Mouse (Mus musculus) midbrain, embryonic 15.5 days (tissue): ENCODE data around the gene Ms4a4b. TPM values are rescaled to one million over a fixed set of nuclear protein-coding genes. Genes with fewer than 3 reads are reported as not detected.
"Not testable (repeated sequence)": the region's sequence is repeated elsewhere in the genome, so short reads cannot be mapped to it uniquely, and the experiment has no call there.

Experiments used
- ATAC-seq: fragments of 200-750 bp; cut with Nextera tagmentation; replicated peaks from 2 replicates; pipeline ENCODE4 v1.8.0; 2017; ENCODE audit warnings: moderate TSS enrichment
- H3K27ac ChIP-seq: fragments of 300-500 bp; sonication (generic); 2 replicates; pipeline ENCODE4 v1.5.1; 2015; ENCODE audit warnings: mild to moderate bottlenecking, inconsistent platforms
- H3K27me3 ChIP-seq: fragments of 300-500 bp; sonication (generic); replicated peaks from 2 replicates; pipeline ENCODE4 v1.6.1; 2015; ENCODE audit warnings: inconsistent platforms
- H3K36me3 ChIP-seq: fragments of 300-500 bp; sonication (generic); replicated peaks from 2 replicates; pipeline ENCODE4 v1.6.1; 2015; ENCODE audit warnings: inconsistent platforms
- H3K4me1 ChIP-seq: fragments of 300-500 bp; sonication (generic); 2 replicates; pipeline ENCODE4 v1.6.1; 2015; ENCODE audit warnings: inconsistent platforms
- H3K4me2 ChIP-seq: fragments of 300-500 bp; sonication (generic); 2 replicates; pipeline ENCODE4 v1.6.1; 2015; ENCODE audit warnings: inconsistent platforms, mild to moderate bottlenecking, moderate library complexity
- H3K4me3 ChIP-seq: fragments of 300-500 bp; sonication (generic); 2 replicates; pipeline ENCODE4 v1.5.1; 2015; ENCODE audit warnings: mild to moderate bottlenecking, inconsistent platforms
- H3K9ac ChIP-seq: fragments of 300-500 bp; sonication (generic); 2 replicates; pipeline ENCODE4 v1.6.1; 2015; ENCODE audit warnings: mild to moderate bottlenecking, inconsistent platforms
- H3K9me3 ChIP-seq: fragments of 300-500 bp; sonication (generic); 2 replicates; pipeline ENCODE4 v1.6.1; 2016; ENCODE audit warnings: inconsistent platforms
- WGBS: fragments of 180-500 bp; shearing (Covaris S2); methylation state at CpG from one replicate; pipeline ENCODE4 v1.1.7; 2015; ENCODE audit warnings: mixed read lengths; 5-methylcytosine and 5-hydroxymethylcytosine counted together
- polyA plus RNA-seq: library from polyadenylated mRNA; unstranded; fragments of >200 nt; fragmentation: Nextera tagmentation; extraction: Ambion mirVana; gene quantifications from 2 replicates; pipeline ENCODE4 v1.2.1, GENCODE M21; 2015

The Ms4a4b gene
- polyA plus RNA-seq, 1 experiment from 2014 or later = 0.25 TPM

DNA sequence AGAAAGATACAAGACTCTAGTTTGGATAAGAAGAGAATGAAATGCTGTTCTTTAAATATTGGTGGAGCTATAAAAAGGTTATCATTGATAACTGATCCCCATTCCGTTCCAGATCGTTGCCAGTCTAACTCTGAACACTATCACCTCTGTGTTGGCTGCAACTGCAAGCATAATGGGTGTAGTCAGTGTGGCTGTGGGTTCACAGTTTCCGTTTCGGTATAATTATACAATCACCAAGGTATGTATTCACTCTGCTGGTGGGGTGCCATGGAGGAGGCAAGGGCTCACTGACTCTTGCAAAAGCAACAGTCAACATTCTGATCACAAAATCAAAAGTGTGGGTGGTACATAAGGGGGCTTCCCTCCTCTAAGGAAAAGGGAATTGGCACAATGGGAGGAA, 15.7 kb downstream of the Ms4a4b start:
- not testable (repeated sequence) for ATAC-seq, H3K9ac ChIP-seq, H3K4me2 ChIP-seq, H3K9me3 ChIP-seq, H3K27ac ChIP-seq, H3K27me3 ChIP-seq, H3K4me3 ChIP-seq, H3K4me1 ChIP-seq, H3K36me3 ChIP-seq
- 81% methylated on average over 4 of the region's 4 CpGs for WGBS

DNA sequence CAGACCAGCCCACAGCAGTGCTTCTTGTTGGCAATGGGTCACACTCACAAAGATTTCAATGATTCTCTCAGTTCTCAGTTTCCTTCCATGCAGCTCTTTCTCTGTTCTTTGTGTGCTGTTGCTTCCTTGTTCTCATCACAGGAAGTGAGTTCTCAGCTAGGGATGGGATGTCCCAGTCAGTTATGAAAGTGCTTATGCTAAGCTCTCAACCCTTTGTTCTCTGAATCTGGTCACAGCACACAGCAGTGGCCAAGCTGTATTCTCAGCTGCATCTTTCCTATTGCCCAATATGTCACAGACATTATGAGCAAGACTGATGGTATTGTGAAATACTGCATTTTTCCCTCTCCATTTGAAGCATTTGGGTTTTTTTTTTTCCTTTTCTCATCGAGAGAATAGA, 21.4 kb downstream of the Ms4a4b start:
- not testable (repeated sequence) for H3K4me1 ChIP-seq, H3K4me3 ChIP-seq, H3K27me3 ChIP-seq, ATAC-seq, H3K4me2 ChIP-seq, H3K9me3 ChIP-seq, H3K27ac ChIP-seq, H3K9ac ChIP-seq, H3K36me3 ChIP-seq
- 47% methylated on average over 1 of the region's 1 CpGs for WGBS

DNA sequence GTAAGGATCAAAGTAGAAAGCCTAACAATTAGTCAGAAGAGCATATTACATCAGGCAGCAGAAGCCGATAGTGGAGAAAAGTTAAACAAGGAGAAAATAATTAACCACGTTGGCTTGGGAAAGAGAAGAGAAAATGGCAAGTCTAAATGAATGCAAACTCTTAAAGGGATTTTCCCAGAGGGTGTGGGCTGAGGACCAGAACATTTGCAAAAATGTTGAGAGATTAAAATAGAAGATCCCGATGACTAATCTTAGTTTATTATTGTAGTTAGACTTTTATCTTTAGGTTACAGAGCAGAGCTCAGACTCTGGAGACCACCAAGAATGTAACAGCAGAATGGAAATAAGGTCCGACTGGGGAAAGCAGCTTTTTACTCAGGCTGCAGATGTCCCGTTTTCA, 23.1 kb downstream of the Ms4a4b start:
- Histone ChIP-seq H3K4me2 (no peak overlapping the region), H3K9me3 (no peaks in the 10 kb centered on the region), H3K4me3 (no peak overlapping the region), H3K9ac (no peak overlapping the region), H3K36me3 (no peaks in the 10 kb centered on the region), H3K27ac (no peak overlapping the region), H3K27me3 (no peaks in the 10 kb centered on the region), H3K4me1 (no peaks in the 10 kb centered on the region)
- WGBS = 76% methylated on average over 5 of the region's 5 CpGs
- no peak for ATAC-seq

DNA sequence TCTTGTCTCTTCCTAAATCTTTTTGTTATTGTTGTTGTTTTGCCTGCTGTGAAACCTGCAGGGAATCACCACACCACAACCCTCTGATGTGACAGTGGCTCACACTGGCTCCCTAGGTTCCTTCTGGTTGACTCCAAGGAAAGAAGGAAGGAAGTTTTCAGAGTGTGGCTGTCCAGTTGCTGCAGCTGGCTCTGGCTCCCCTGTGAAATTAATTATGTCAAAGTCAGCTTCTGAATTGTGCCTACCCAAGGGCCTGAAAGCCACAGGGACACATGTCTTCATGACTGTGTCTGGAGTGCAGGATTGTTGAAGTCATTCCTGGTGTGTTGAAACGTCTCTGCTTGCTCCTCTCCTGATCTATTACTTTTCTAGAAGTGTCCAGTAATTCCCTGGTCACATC, 25.0 kb downstream of the Ms4a4b start:
- H3K9ac ChIP-seq, ATAC-seq, H3K36me3 ChIP-seq, H3K27me3 ChIP-seq, H3K27ac ChIP-seq, H3K4me3 ChIP-seq, H3K4me1 ChIP-seq, H3K9me3 ChIP-seq, H3K4me2 ChIP-seq: not testable (repeated sequence)
- 72% methylated on average over 1 of the region's 1 CpGs for WGBS

DNA sequence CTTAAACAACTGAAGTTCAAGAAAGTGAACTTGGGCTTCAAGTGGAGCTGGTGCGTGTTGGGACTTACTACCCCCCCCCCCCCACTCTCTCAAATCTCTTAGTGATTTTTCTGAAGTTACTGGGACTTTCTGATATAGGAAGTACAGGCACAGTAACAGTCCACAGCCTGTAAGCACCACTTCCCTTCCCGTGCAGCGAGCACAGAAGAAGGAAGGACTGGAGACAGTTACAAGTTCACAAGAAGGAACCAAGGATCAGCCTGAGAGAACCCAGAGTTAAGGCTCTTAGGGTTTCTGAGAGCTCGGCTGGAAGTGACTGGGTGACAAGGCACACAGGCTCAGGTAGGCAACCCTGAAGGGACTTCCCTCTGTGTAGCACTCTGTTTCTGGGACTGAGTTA, 25.9 kb downstream of the Ms4a4b start, which contains the start of gene Ms4a6c:
Gene Ms4a6c, plus strand, starts transcription at position 152 of the 400 bp plus-strand sequence.
- H3K9ac ChIP-seq, H3K9me3 ChIP-seq, H3K27me3 ChIP-seq, H3K4me3 ChIP-seq, H3K27ac ChIP-seq, H3K4me2 ChIP-seq, ATAC-seq, H3K36me3 ChIP-seq, H3K4me1 ChIP-seq: not testable (repeated sequence)
- WGBS = 90% methylated on average over 4 of the region's 4 CpGs

DNA sequence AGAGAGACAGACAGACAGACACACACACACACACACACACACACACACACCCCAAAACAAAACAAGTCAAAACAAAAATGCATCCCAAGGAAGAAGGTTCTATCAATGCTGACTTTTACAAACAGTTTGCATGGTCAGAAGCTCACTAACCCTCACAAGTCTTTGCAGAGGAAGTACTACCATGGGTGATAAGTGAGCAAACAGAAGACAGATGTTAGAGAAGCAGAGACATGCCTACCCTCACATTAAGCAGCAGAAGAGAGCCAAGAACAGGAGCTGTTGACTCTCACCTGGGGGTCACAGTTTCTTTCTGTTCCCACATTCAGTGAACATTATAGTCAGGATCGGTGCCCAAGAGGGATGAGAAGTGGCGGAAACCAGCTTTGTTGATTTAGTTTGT, 36.4 kb downstream of the Ms4a4b start:
- Histone ChIP-seq H3K4me1 (no peaks in the 10 kb centered on the region), H3K4me3 (no peak overlapping the region), H3K4me2 (no peak overlapping the region), H3K9ac (no peak overlapping the region), H3K36me3 (no peaks in the 10 kb centered on the region), H3K27ac (no peak overlapping the region), H3K27me3 (no peaks in the 10 kb centered on the region), H3K9me3 (no peaks in the 10 kb centered on the region)
- 92% methylated on average over 2 of the region's 2 CpGs for WGBS
- ATAC-seq = no peak

DNA sequence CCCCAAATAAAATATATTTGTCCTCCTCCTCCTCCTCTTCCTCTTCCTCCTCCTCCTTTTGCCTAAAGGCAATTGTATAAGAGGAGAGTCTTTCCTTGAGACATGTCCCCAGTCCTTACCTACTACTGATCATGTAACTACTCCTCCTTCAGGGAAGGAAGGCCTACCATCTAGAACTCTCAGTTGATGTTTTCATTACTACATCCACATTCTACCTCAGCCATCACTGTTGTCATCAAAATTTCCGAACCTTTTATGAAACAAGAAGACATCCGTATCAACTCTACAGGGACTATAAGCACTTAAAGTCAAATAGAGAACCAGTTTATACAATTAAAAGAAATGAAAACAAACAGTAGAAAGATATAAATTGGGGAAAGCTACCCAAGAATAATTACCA, 39.3 kb downstream of the Ms4a4b start:
- no peaks in the 10 kb centered on the region for H3K9me3 ChIP-seq
- no peaks in the 10 kb centered on the region for H3K27me3 ChIP-seq
- 96% methylated on average over 2 of the region's 2 CpGs for WGBS
- no peaks in the 10 kb centered on the region for H3K36me3 ChIP-seq
- H3K4me3 ChIP-seq = no peak overlapping the region
- H3K4me1 ChIP-seq = no peaks in the 10 kb centered on the region
- H3K27ac ChIP-seq = no peak overlapping the region
- ATAC-seq = no peak
- no peak overlapping the region for H3K9ac ChIP-seq
- H3K4me2 ChIP-seq = no peak overlapping the region

DNA sequence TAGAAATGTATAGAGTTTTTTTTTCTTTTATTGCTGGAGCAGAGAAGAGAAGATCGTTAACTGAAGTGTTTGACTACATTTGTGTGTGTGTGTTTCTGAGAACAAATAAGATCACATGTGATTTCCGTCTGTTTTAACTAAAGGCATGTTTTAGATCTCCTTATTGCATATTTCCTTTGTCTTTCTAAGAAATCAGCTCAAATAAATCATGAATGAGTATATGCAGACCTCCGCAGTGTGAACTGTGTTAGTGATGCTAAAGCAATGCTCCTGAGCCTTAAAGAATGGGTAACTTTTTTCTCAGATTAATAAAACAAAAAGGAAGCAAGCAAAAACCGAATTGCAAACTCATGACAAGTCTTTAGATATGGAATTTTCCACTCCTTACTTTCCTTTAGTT, 40.6 kb downstream of the Ms4a4b start:
- 72% methylated on average over 4 of the region's 4 CpGs for WGBS
- no peak for ATAC-seq
- no peaks in the 10 kb centered on the region for H3K27me3 ChIP-seq
- no peaks in the 10 kb centered on the region for H3K9me3 ChIP-seq
- no peak overlapping the region for H3K4me2 ChIP-seq
- no peak overlapping the region for H3K9ac ChIP-seq
- no peaks in the 10 kb centered on the region for H3K4me1 ChIP-seq
- H3K27ac ChIP-seq = no peak overlapping the region
- H3K4me3 ChIP-seq = no peak overlapping the region
- no peaks in the 10 kb centered on the region for H3K36me3 ChIP-seq

DNA sequence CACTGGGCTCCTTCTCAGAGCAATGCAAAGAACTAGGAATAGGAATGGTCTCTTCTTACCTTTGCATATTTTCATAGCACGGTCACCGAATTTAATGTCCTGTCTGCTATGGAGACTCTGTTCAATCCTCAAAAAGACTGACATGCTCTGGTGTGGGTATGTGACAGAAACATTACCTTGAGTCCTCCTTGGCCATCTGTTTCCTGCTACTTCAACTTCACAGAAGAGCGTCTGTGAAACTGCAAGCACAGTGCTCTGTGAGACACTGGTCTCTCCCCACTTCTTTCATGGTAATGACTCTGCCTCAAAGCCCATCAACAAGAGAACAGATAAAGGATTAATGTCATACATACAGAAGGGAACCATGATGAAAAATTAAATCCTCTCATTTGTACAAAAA, 41.0 kb downstream of the Ms4a4b start:
- H3K4me1 ChIP-seq = no peaks in the 10 kb centered on the region
- no peak overlapping the region for H3K4me2 ChIP-seq
- no peaks in the 10 kb centered on the region for H3K36me3 ChIP-seq
- 84% methylated on average over 3 of the region's 3 CpGs for WGBS
- no peak for ATAC-seq
- no peaks in the 10 kb centered on the region for H3K9me3 ChIP-seq
- no peak overlapping the region for H3K27ac ChIP-seq
- H3K27me3 ChIP-seq = no peaks in the 10 kb centered on the region
- H3K4me3 ChIP-seq = no peak overlapping the region
- H3K9ac ChIP-seq = no peak overlapping the region

DNA sequence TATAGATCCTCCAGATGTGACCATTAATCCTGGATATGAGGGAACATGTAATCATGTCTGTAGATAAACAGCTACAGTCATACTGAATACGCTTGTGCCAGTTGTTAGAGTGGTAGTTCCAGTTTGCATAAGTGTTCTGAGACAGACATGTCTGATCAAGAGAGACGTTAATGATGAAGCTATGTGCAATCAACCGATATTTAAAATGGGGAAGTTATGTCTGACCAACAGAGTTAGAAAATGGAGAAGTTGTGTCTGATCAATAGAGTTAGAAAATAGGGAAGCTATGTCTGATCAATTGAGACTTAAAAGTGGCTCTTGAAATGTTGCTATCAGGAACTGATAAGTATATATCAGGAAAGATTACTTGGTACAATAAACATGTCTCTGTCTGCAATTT, 41.9 kb downstream of the Ms4a4b start:
- H3K9ac ChIP-seq = no peak overlapping the region
- H3K9me3 ChIP-seq = no peaks in the 10 kb centered on the region
- H3K36me3 ChIP-seq = no peaks in the 10 kb centered on the region
- no peaks in the 10 kb centered on the region for H3K27me3 ChIP-seq
- no peak overlapping the region for H3K4me2 ChIP-seq
- 90% methylated on average over 3 of the region's 3 CpGs for WGBS
- no peak overlapping the region for H3K4me3 ChIP-seq
- no peak overlapping the region for H3K27ac ChIP-seq
- no peak for ATAC-seq
- H3K4me1 ChIP-seq = no peaks in the 10 kb centered on the region

DNA sequence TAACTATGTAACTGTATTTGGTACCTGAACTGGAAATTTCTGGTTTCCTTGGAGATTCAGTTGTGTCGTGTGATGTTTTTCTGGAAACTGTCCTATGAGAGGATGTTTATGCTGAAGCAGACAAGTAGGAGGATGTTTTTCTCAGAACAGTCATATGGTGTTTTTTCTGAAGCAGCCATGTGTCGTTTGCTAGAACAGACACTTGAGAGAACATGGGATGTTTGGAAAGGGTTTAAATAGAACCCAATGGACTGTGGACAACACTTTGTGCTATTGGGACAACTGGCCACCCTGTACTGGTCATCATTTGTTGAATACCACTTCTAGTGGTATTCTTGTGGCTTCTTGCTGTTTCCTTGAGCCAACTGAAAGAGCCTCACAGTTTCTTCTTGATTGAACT, 42.4 kb downstream of the Ms4a4b start, which contains the start of gene Gm8369:
Gene Gm8369, plus strand, starts transcription at position 193 of the 400 bp plus-strand sequence.
- Histone ChIP-seq H3K4me1 (no peaks in the 10 kb centered on the region), H3K9me3 (no peaks in the 10 kb centered on the region), H3K36me3 (no peaks in the 10 kb centered on the region), H3K4me3 (no peak within 1 kb of the TSS), H3K27ac (no peak within 1 kb of the TSS), H3K9ac (no peak within 1 kb of the TSS), H3K4me2 (no peak within 1 kb of the TSS), H3K27me3 (no peaks in the 10 kb centered on the region)
- ATAC-seq = no peak
- WGBS = 86% methylated on average over 2 of the region's 2 CpGs

DNA sequence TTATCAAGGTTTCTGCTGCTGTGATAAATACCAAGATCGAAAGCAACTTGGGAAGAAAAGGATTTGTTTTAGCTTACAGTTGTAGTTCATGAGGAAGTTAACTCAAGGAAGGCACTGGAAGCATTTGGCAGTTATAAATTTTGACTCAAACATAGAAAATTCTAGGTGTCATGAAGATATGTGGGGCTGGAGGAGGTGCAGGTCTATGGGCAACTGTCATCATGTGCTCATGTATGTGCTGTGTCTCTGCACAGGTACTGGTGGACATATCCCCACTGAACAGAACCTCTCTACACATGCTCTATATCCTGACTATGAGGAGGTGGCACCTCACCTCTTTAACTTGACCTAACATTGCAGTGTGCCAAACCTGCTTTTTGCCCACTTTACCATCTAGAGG, 43.2 kb downstream of the Ms4a4b start:
- 83% methylated on average over 1 of the region's 1 CpGs for WGBS
- Histone ChIP-seq H3K4me1 (no peaks in the 10 kb centered on the region), H3K4me3 (no peak overlapping the region), H3K4me2 (no peak overlapping the region), H3K27ac (no peak overlapping the region), H3K9ac (no peak overlapping the region), H3K27me3 (no peaks in the 10 kb centered on the region), H3K9me3 (no peaks in the 10 kb centered on the region), H3K36me3 (no peaks in the 10 kb centered on the region)
- ATAC-seq = no peak

DNA sequence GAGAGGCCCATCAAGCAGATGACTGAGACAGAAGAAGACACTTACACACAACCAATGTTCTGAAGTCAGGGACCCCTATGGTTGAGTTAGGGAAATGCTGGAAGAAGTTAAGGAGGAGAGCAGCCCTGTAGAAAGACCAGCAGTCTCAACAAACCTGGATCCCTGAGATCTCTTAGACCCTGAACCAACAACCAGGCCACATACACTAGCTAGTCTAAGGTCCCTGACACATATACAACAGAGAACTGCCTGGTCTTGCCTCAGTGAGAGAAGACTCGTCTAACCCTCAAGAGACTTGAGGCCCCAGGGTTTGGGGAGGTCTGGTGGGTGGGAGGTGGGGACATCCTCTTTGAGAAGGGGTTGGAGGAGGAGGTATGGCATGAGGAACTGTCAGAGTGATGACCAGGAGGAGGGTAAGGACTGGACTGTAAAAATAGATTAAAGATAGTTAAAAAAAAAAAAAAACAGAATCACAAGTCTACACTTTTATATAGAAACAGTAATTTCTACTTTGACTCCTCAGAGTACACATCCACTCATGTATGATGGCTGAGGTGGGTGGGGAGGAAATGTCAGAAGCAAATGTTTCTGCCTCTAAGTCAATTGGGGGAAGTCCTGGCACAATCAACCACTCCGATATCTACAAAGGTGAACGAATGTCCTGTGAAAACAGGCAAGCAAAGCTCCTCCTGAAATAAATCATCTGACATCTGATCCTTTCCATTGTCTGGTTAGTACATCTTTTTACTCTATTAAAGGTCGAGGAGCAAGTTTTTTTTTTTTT, 48.2 kb downstream of the Ms4a4b start:
- WGBS = 74% methylated on average over 4 of the region's 4 CpGs
- H3K4me2 ChIP-seq = no peak overlapping the region
- no peak overlapping the region for H3K9ac ChIP-seq
- H3K27me3 ChIP-seq = no peaks in the 10 kb centered on the region
- no peaks in the 10 kb centered on the region for H3K9me3 ChIP-seq
- no peaks in the 10 kb centered on the region for H3K4me1 ChIP-seq
- no peak overlapping the region for H3K4me3 ChIP-seq
- H3K36me3 ChIP-seq = no peaks in the 10 kb centered on the region
- ATAC-seq = no peak
- no peak overlapping the region for H3K27ac ChIP-seq
